7 mouse cellular contexts compared by ENCODE assay signal in genomic region chr8:113634161-113634560, GRCm38 (mm10). TPM values are rescaled to one million over a fixed set of nuclear protein-coding genes. Genes with fewer than 3 reads are reported as not detected.
DNase-seq lines count a peak whose midpoint lies in the region; ATAC-seq lines count a peak whose summit lies in the region.

No protein-coding gene starts in this region.

- no peaks in the 10 kb centered on the region for H3K27me3 ChIP-seq in neural tube, embryonic 11.5 days (ENCODE audit: control insufficient read depth, insufficient read depth, low read length)
- no peaks in the 10 kb centered on the region for H3K27me3 ChIP-seq in forebrain, embryonic 10.5 days (ENCODE audit: poor library complexity, severe bottlenecking)
- no peaks in the 10 kb centered on the region for H3K27me3 ChIP-seq in limb, embryonic 15.5 days

- peaks cover 5% of the 10 kb centered on the region; the same call in 1 of the 2 replicates for H3K4me1 ChIP-seq in neural tube, embryonic 11.5 days (ENCODE audit: control insufficient read depth, insufficient read depth, low read length)
- H3K4me1 ChIP-seq in forebrain, embryonic 10.5 days: peaks cover 21% of the 10 kb centered on the region
- peaks cover 16% of the 10 kb centered on the region for H3K4me1 ChIP-seq in limb, embryonic 15.5 days

- DNase-seq in neural tube, embryonic 11.5 days (ENCODE audit: low spot score): no peak
- no peak for DNase-seq in neural tube, embryonic 10.5 days (ENCODE audit: extremely low spot score, low spot score)
- no peak for DNase-seq in forebrain, embryonic 10.5 days (ENCODE audit: extremely low spot score, low spot score)
- no peak for DNase-seq in T-cell, adult 2 months (ENCODE audit: low spot score)
- DNase-seq in adrenal gland, adult 18-20 months (ENCODE audit: low spot score in 2 of 2): no peak
- no peak for DNase-seq in embryo, embryonic 11 days

- H3K9me3 ChIP-seq in neural tube, embryonic 11.5 days (ENCODE audit: control insufficient read depth, low read length): no peaks in the 10 kb centered on the region
- H3K9me3 ChIP-seq in forebrain, embryonic 10.5 days: no peaks in the 10 kb centered on the region
- no peaks in the 10 kb centered on the region for H3K9me3 ChIP-seq in limb, embryonic 15.5 days

- H3K36me3 ChIP-seq in neural tube, embryonic 11.5 days (ENCODE audit: control insufficient read depth, insufficient read depth, low read length): no peaks in the 10 kb centered on the region
- peaks cover 17% of the 10 kb centered on the region for H3K36me3 ChIP-seq in forebrain, embryonic 10.5 days (replicated peaks)
- H3K36me3 ChIP-seq in limb, embryonic 15.5 days: peaks cover 14% of the 10 kb centered on the region

- H3K9ac ChIP-seq in neural tube, embryonic 11.5 days (ENCODE audit: low read length): 0 out of 2 replicates have a peak overlapping the region, but pooled peaks have one; percentile 36
- no peak overlapping the region for H3K9ac ChIP-seq in limb, embryonic 15.5 days

- H3K27ac ChIP-seq in neural tube, embryonic 11.5 days (ENCODE audit: low read depth, low read length): no peak overlapping the region
- peak overlapping the region; percentile 94; the same call in 1 of the 2 replicates for H3K27ac ChIP-seq in forebrain, embryonic 10.5 days
- H3K27ac ChIP-seq in limb, embryonic 15.5 days: no peak overlapping the region

- H3K4me2 ChIP-seq in neural tube, embryonic 11.5 days (ENCODE audit: low read depth): peak overlapping the region; percentile 47
- peak overlapping the region; percentile 94 for H3K4me2 ChIP-seq in limb, embryonic 15.5 days

- peak overlapping the region; percentile 65 for H3K4me3 ChIP-seq in neural tube, embryonic 11.5 days (ENCODE audit: low read depth, low read length)
- H3K4me3 ChIP-seq in forebrain, embryonic 10.5 days: peak overlapping the region; percentile 77
- peak overlapping the region; percentile 84 for H3K4me3 ChIP-seq in limb, embryonic 15.5 days

- 32% methylated on average over 12 of the region's 12 CpGs for WGBS in neural tube, embryonic 11.5 days
- 35% methylated on average over 12 of the region's 12 CpGs for WGBS in forebrain, embryonic 10.5 days
- 25% methylated on average over 12 of the region's 12 CpGs for WGBS in limb, embryonic 15.5 days

- no peak for ATAC-seq in neural tube, embryonic 11.5 days (ENCODE audit: insufficient read depth, low FRiP score, low TSS enrichment)
- no peak for ATAC-seq in limb, embryonic 15.5 days (ENCODE audit: insufficient number of reproducible peaks, low FRiP score, low TSS enrichment, low read depth)

RNA-seq across cellular contexts. Expression of gene Mon1b, which starts 1.2 kb away (rescaled TPM):
- 11.8 and 13.3 TPM in 2 replicates for polyA plus RNA-seq in neural tube, embryonic 11.5 days (2014; fragmentation: Nextera tagmentation; extraction: Ambion mirVana)
- 8.7 and 9.9 TPM in 2 replicates for polyA plus RNA-seq in forebrain, embryonic 10.5 days (2016; fragmentation: Nextera tagmentation; extraction: Ambion mirVana)
- 7.9 and 8.2 TPM in 2 replicates for polyA plus RNA-seq in limb, embryonic 15.5 days (2015; fragmentation: Nextera tagmentation; extraction: Ambion mirVana)
- total RNA-seq in adrenal gland, adult 18-20 months (2021): 10 to 100 TPM; 15.7 to 19.3 TPM

RNA-seq across cellular contexts. Expression of gene Syce1l, which starts 8.9 kb away (rescaled TPM):
- not detected in 2 replicates for polyA plus RNA-seq in neural tube, embryonic 11.5 days (2014; fragmentation: Nextera tagmentation; extraction: Ambion mirVana)
- polyA plus RNA-seq in forebrain, embryonic 10.5 days (2016; fragmentation: Nextera tagmentation; extraction: Ambion mirVana): not detected in 2 replicates
- not detected in 2 replicates for polyA plus RNA-seq in limb, embryonic 15.5 days (2015; fragmentation: Nextera tagmentation; extraction: Ambion mirVana)
- total RNA-seq in adrenal gland, adult 18-20 months (2021): not detected
